Comparison of ENCODE assay signal across 8 mouse cellular contexts in the genomic region with DNA sequence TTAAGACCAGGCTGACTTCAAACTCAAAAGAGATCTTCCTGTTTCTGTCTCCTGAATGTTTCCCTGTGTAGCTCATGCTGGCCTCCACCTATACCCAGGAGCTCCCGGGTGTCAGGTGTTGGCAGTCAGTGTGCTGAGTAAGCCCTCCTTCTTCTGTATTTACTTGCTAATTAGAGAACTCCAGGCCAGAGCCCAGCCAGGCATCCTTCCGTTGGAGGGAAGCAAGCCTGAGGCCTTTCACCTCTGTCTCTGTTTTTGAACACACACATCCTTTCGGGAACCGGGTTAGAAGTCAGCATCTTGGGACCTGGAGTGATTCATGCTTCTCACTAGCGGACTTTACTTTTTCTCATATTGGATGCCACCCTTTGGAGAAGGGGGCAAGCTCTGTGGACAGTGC. TPM values are rescaled to one million over a fixed set of nuclear protein-coding genes. Genes with fewer than 3 reads are reported as not detected.
A peak's percentile ranks its signal among the peaks of the same experiment; 100 is the strongest.
DNase-seq lines count a peak whose midpoint lies in the region; ATAC-seq and TF ChIP-seq lines count a peak whose summit lies in the region.

No protein-coding gene starts in this region.

- no peak overlapping the region for H3K9ac ChIP-seq in forebrain, postnatal 0 days
- H3K9ac ChIP-seq in liver, adult 2 months (ENCODE audit: low read depth, low read length): no peak overlapping the region; the same call in 1 of the 2 replicates

- TF ChIP-seq CTCF in thymus, adult 2 months (IDR thresholded peaks at IDR 0.05; ENCODE audit: borderline replicate concordance, control insufficient read depth, extremely low read depth, insufficient read depth, low read length, poor library complexity): no peak
- no peak for TF ChIP-seq CTCF in forebrain, postnatal 0 days (IDR thresholded peaks at IDR 0.05; ENCODE audit: low read depth)
- TF ChIP-seq CTCF in liver, adult 2 months (IDR thresholded peaks at IDR 0.05; ENCODE audit: low read depth, low read length): no peak

- peak overlapping the region; percentile 87 for H3K4me2 ChIP-seq in forebrain, postnatal 0 days (ENCODE audit: low read depth)

- peaks cover 6% of the 10 kb centered on the region; the same call in 1 of the 2 replicates for H3K36me3 ChIP-seq in thymus, adult 2 months (ENCODE audit: control insufficient read depth, insufficient read depth, low read length)
- H3K36me3 ChIP-seq in forebrain, postnatal 0 days (ENCODE audit: insufficient read depth): peaks cover 18% of the 10 kb centered on the region
- H3K36me3 ChIP-seq in liver, adult 2 months (ENCODE audit: control insufficient read depth, insufficient read depth, low read length): peaks cover 8% of the 10 kb centered on the region

- DNase-seq in thymus, adult 2 months: no peak
- no peak for DNase-seq in thymus, postnatal 0 days (ENCODE audit: low spot score)
- no peak for DNase-seq in forebrain, postnatal 0 days
- DNase-seq in liver, adult 2 months (ENCODE audit: extremely low read depth, low read depth, low spot score): no peak
- peak; percentile 32 for DNase-seq in yolk sac, embryonic 10.5 days (ENCODE audit: low spot score)
- no peak for DNase-seq in layer of hippocampus, adult 11-12 months (ENCODE audit: low spot score)
- DNase-seq in spleen, postnatal 4 days (ENCODE audit: low spot score in 2 of 2): no peak
- no peak for DNase-seq in embryo, embryonic 9.5 days (ENCODE audit: extremely low spot score)

- peak overlapping the region; percentile 1; the same call in 1 of the 2 replicates for H3K4me3 ChIP-seq in thymus, adult 2 months (ENCODE audit: control insufficient read depth, insufficient read depth, low read length)
- H3K4me3 ChIP-seq in forebrain, postnatal 0 days (ENCODE audit: low read depth, low read length): peak overlapping the region; percentile 55; the same call in 1 of the 2 replicates
- H3K4me3 ChIP-seq in liver, adult 2 months (ENCODE audit: insufficient read depth, low read depth, low read length): no peak overlapping the region

- H3K79me2 ChIP-seq in liver, adult 2 months (ENCODE audit: control insufficient read depth, insufficient read depth, low read length): peaks cover 26% of the 10 kb centered on the region

- H3K27me3 ChIP-seq in thymus, adult 2 months (ENCODE audit: control insufficient read depth, insufficient read depth, low read length): no peaks in the 10 kb centered on the region
- H3K27me3 ChIP-seq in forebrain, postnatal 0 days (ENCODE audit: insufficient read depth, low read length): no peaks in the 10 kb centered on the region
- no peaks in the 10 kb centered on the region for H3K27me3 ChIP-seq in liver, adult 2 months (ENCODE audit: control insufficient read depth, insufficient read depth, low read length)

- no peaks in the 10 kb centered on the region for H3K9me3 ChIP-seq in forebrain, postnatal 0 days (ENCODE audit: low read length)

- peak overlapping the region; percentile 74; the same call in 1 of the 2 replicates for H3K27ac ChIP-seq in thymus, adult 2 months (ENCODE audit: control insufficient read depth, insufficient read depth, low read length)
- H3K27ac ChIP-seq in forebrain, postnatal 0 days (ENCODE audit: low read depth, low read length): no peak overlapping the region
- H3K27ac ChIP-seq in liver, adult 2 months (replicated peaks; ENCODE audit: insufficient read depth, low read depth, low read length): peak overlapping the region; percentile 79

- peaks cover 15% of the 10 kb centered on the region for H3K4me1 ChIP-seq in thymus, adult 2 months (replicated peaks; ENCODE audit: control insufficient read depth, insufficient read depth, low read length)
- H3K4me1 ChIP-seq in forebrain, postnatal 0 days (ENCODE audit: insufficient read depth): peaks cover 8% of the 10 kb centered on the region; the same call in 1 of the 2 replicates
- peaks cover 18% of the 10 kb centered on the region for H3K4me1 ChIP-seq in liver, adult 2 months (ENCODE audit: control insufficient read depth, insufficient read depth, low read length)

- no peak for ATAC-seq in forebrain, postnatal 0 days

- WGBS in thymus, adult 2 months: 42% methylated on average over 5 of the region's 5 CpGs
- whole genome bisulfite sequencing in forebrain, postnatal 0 days: 62% methylated on average over 5 of the region's 5 CpGs
- WGBS in liver, adult 2 months: 14% methylated on average over 5 of the region's 5 CpGs

- no peak for TF ChIP-seq POLR2A in thymus, adult 2 months (IDR thresholded peaks at IDR 0.05; ENCODE audit: control insufficient read depth, extremely low read depth, insufficient read depth, low read length, poor library complexity)
- no peak for TF ChIP-seq POLR2A in liver, adult 2 months (IDR thresholded peaks at IDR 0.05; ENCODE audit: extremely low read depth, insufficient read depth, low read length)

RNA-seq across cellular contexts. Expression of a gene that starts 1.4 kb away (rescaled TPM):
- not detected in 2 replicates for polyA plus RNA-seq in thymus, adult 2 months (2012; rRNA removed)
- polyA plus RNA-seq in thymus, postnatal 0 days (2015; fragmentation: Nextera tagmentation; extraction: Ambion mirVana): 9.2 and 23.4 TPM in 2 replicates
- not detected in 2 replicates for total RNA-seq in forebrain, postnatal 0 days (2014; rRNA removed)
- 27.7 and 33.6 TPM in 2 replicates for polyA plus RNA-seq in forebrain, postnatal 0 days (2015; fragmentation: Nextera tagmentation; extraction: Ambion mirVana)
- total RNA-seq in liver, adult 2 months (2014; rRNA removed): 0.47 TPM in 1 of 2 replicates, not detected in the other
- not detected in 2 replicates for polyA plus RNA-seq in liver, adult 2 months (2012; rRNA removed)

RNA-seq across cellular contexts. Expression of a gene that starts 1.5 kb away (rescaled TPM):
- polyA plus RNA-seq in thymus, adult 2 months (2012; rRNA removed): 236 and 248 TPM in 2 replicates
- 251 and 259 TPM in 2 replicates for polyA plus RNA-seq in thymus, postnatal 0 days (2015; fragmentation: Nextera tagmentation; extraction: Ambion mirVana)
- total RNA-seq in forebrain, postnatal 0 days (2014; rRNA removed): 270 and 305 TPM in 2 replicates
- polyA plus RNA-seq in forebrain, postnatal 0 days (2015; fragmentation: Nextera tagmentation; extraction: Ambion mirVana): 381 and 398 TPM in 2 replicates
- 59.6 and 108 TPM in 2 replicates for total RNA-seq in liver, adult 2 months (2014; rRNA removed)
- polyA plus RNA-seq in liver, adult 2 months (2012; rRNA removed): 170 and 226 TPM in 2 replicates

RNA-seq across cellular contexts. Expression of a gene that starts 14.6 kb away (rescaled TPM):
- 52.0 and 52.6 TPM in 2 replicates for polyA plus RNA-seq in thymus, adult 2 months (2012; rRNA removed)
- 67.9 and 69.8 TPM in 2 replicates for polyA plus RNA-seq in thymus, postnatal 0 days (2015; fragmentation: Nextera tagmentation; extraction: Ambion mirVana)
- total RNA-seq in forebrain, postnatal 0 days (2014; rRNA removed): 41.7 and 45.3 TPM in 2 replicates
- polyA plus RNA-seq in forebrain, postnatal 0 days (2015; fragmentation: Nextera tagmentation; extraction: Ambion mirVana): 74.9 and 80.3 TPM in 2 replicates
- total RNA-seq in liver, adult 2 months (2014; rRNA removed): 21.6 and 22.3 TPM in 2 replicates
- polyA plus RNA-seq in liver, adult 2 months (2012; rRNA removed): 30.4 and 34.2 TPM in 2 replicates

RNA-seq across cellular contexts. Expression of a gene that starts 25.9 kb away (rescaled TPM):
- polyA plus RNA-seq in thymus, adult 2 months (2012; rRNA removed): 103 and 129 TPM in 2 replicates
- polyA plus RNA-seq in thymus, postnatal 0 days (2015; fragmentation: Nextera tagmentation; extraction: Ambion mirVana): 79.8 and 85.6 TPM in 2 replicates
- total RNA-seq in forebrain, postnatal 0 days (2014; rRNA removed): 69.6 and 98.3 TPM in 2 replicates
- 67.1 and 74.2 TPM in 2 replicates for polyA plus RNA-seq in forebrain, postnatal 0 days (2015; fragmentation: Nextera tagmentation; extraction: Ambion mirVana)
- total RNA-seq in liver, adult 2 months (2014; rRNA removed): 146 and 168 TPM in 2 replicates
- 218 and 238 TPM in 2 replicates for polyA plus RNA-seq in liver, adult 2 months (2012; rRNA removed)

Comparison
In these comparisons a context has a peak if more than half of its experiments do, and no peak if none do; other contexts are left out.
1. RNA of a gene that starts 1.4 kb away (polyA plus RNA-seq): 27.7 to 33.6 TPM in forebrain, postnatal 0 days and 9.2 to 23.4 TPM in thymus, postnatal 0 days; not detected in thymus, adult 2 months and not detected in liver, adult 2 months; every median in the first group is over 10 times any median in the second.